ENCODE assay signal across 37 mouse cellular contexts in genomic region chr14:52083083-52083482, GRCm38 (mm10). TPM values are rescaled to one million over a fixed set of nuclear protein-coding genes. Genes with fewer than 3 reads are reported as not detected.
A peak's percentile ranks its signal among the peaks of the same experiment; 100 is the strongest.
DNase-seq lines count a peak whose midpoint lies in the region; ATAC-seq and TF ChIP-seq lines count a peak whose summit lies in the region.
"Had no signal": no experiment of that assay in that cellular context is flagged by ENCODE, and none has a peak within 500 bp of the region (broad histone marks: within the 10 kb centered on the region; RNA-seq: fewer than 3 reads in every experiment).

No protein-coding gene starts in this region.

- DNase-seq in CH12.LX (ENCODE audit: extremely low read depth): no peak
- no peak for DNase-seq in left cerebral cortex, adult 18-20 months (ENCODE audit: low spot score in 2 of 2)
- DNase-seq in adrenal gland, adult 2 months: no peak
- DNase-seq: adrenal gland, postnatal 14 days; cerebellum, adult 11 months; cerebellum, adult 2 months; cerebellum, adult 9-11 months; cerebellum, postnatal 25 days; embryo, embryonic 11 days; gastrocnemius, postnatal 25 days; heart, adult 2 months; heart, postnatal 14 days; heart, postnatal 4 days had no signal

- no peak overlapping the region for H3K27ac ChIP-seq in CH12.LX (ENCODE audit: insufficient read depth, low read depth)
- H3K27ac ChIP-seq in intestine, postnatal 0 days (ENCODE audit: low read depth, low read length): no peak overlapping the region
- H3K27ac ChIP-seq: embryonic facial prominence, embryonic 10.5 days; embryonic facial prominence, embryonic 13.5 days; forebrain, embryonic 12.5 days; forebrain, embryonic 15.5 days; heart, adult 2 months; heart, embryonic 10.5 days; heart, embryonic 13.5 days; hindbrain, embryonic 14.5 days; hindbrain, postnatal 0 days had no signal

- no peak for TF ChIP-seq RAD21 in CH12.LX (IDR thresholded peaks at IDR 0.05; ENCODE audit: low read depth, low read length)

- H3K27me3 ChIP-seq in CH12.LX (replicated peaks): no peaks in the 10 kb centered on the region
- no peaks in the 10 kb centered on the region for H3K27me3 ChIP-seq in intestine, postnatal 0 days (replicated peaks; ENCODE audit: control insufficient read depth, insufficient read depth, low read length)
- H3K27me3 ChIP-seq: embryonic facial prominence, embryonic 13.5 days; forebrain, embryonic 12.5 days; forebrain, embryonic 15.5 days; heart, embryonic 13.5 days; Patski had no signal

- peaks cover 0 to 17% of the 10 kb centered on the region in 2 experiments; a peak in 1 of 4 replicates for H3K4me1 ChIP-seq in CH12.LX (ENCODE audit: control insufficient read depth in 1 of 2, insufficient read depth in 2 of 2)
- H3K4me1 ChIP-seq in intestine, postnatal 0 days (replicated peaks; ENCODE audit: control insufficient read depth, insufficient read depth, low read length): no peaks in the 10 kb centered on the region
- H3K4me1 ChIP-seq: embryonic facial prominence, embryonic 10.5 days; embryonic facial prominence, embryonic 13.5 days; forebrain, embryonic 12.5 days; forebrain, embryonic 15.5 days; heart, embryonic 10.5 days; heart, embryonic 13.5 days had no signal

- TF ChIP-seq POLR2A in CH12.LX (IDR thresholded peaks at IDR 0.05; ENCODE audit: low read depth, low read length): no peak

- H3K4me2 ChIP-seq in CH12.LX (ENCODE audit: insufficient read depth, low read depth, poor library complexity, severe bottlenecking): no peak overlapping the region
- H3K4me2 ChIP-seq in intestine, postnatal 0 days (replicated peaks; ENCODE audit: low read depth): no peak overlapping the region
- H3K4me2 ChIP-seq: embryonic facial prominence, embryonic 13.5 days; forebrain, embryonic 12.5 days; forebrain, embryonic 15.5 days; heart, embryonic 13.5 days; hindbrain, embryonic 14.5 days had no signal

- no peak for TF ChIP-seq EP300 in CH12.LX (IDR thresholded peaks at IDR 0.05; ENCODE audit: low read length)

- H3K9me3 ChIP-seq in CH12.LX (replicated peaks; ENCODE audit: low read length): no peaks in the 10 kb centered on the region
- H3K9me3 ChIP-seq in intestine, postnatal 0 days (ENCODE audit: control insufficient read depth): no peaks in the 10 kb centered on the region
- H3K9me3 ChIP-seq: embryonic facial prominence, embryonic 10.5 days; embryonic facial prominence, embryonic 13.5 days; forebrain, embryonic 12.5 days; forebrain, embryonic 15.5 days; heart, embryonic 10.5 days; heart, embryonic 13.5 days had no signal

- peak; percentile 87 for ATAC-seq in granulocyte monocyte progenitor cell, adult 5-6 weeks (replicated peaks; ENCODE audit: poor library complexity, severe bottlenecking)
- ATAC-seq in neutrophil, adult 5-6 weeks (ENCODE audit: extremely low read depth, insufficient number of reproducible peaks, low FRiP score, poor library complexity, severe bottlenecking): 0 out of 2 replicates have a peak, but pooled peaks have one; percentile 19
- ATAC-seq in intestine, postnatal 0 days: no peak
- ATAC-seq: CD4-positive, CD25-positive, alpha-beta regulatory T cell, adult 4 months; forebrain, embryonic 15.5 days; hindbrain, postnatal 0 days; inflammation-experienced regulatory T-cells, adult 6 months; Patski had no signal

- no peak overlapping the region for H3K4me3 ChIP-seq in CH12.LX (replicated peaks in 1 of 3; ENCODE audit: low read depth in 2 of 3, low read length in 2 of 3, poor library complexity in 1 of 3)
- no peak overlapping the region for H3K4me3 ChIP-seq in intestine, postnatal 0 days (ENCODE audit: low read depth, low read length)
- H3K4me3 ChIP-seq: embryonic facial prominence, embryonic 10.5 days; embryonic facial prominence, embryonic 13.5 days; erythroblast, embryonic 14.5 days; forebrain, embryonic 12.5 days; forebrain, embryonic 15.5 days; heart, adult 2 months; heart, embryonic 10.5 days; heart, embryonic 13.5 days had no signal

- no peak overlapping the region for H3K9ac ChIP-seq in CH12.LX (ENCODE audit: insufficient read depth, low read depth)
- no peak overlapping the region for H3K9ac ChIP-seq in intestine, postnatal 0 days (ENCODE audit: low read depth, low read length)
- H3K9ac ChIP-seq: embryonic facial prominence, embryonic 13.5 days; forebrain, embryonic 12.5 days; forebrain, embryonic 15.5 days; heart, embryonic 13.5 days; hindbrain, embryonic 14.5 days had no signal

- TF ChIP-seq CTCF in CH12.LX (conservative IDR thresholded peaks at IDR 0.05 in 1 of 2, IDR thresholded peaks at IDR 0.05 in 1 of 2; ENCODE audit: low read depth in 2 of 2, low read length in 2 of 2): no peak
- TF ChIP-seq CTCF in intestine, postnatal 0 days (IDR thresholded peaks at IDR 0.05; ENCODE audit: low read depth): no peak

- dilution Hi-C loops in CH12.LX (cut with MboI; ENCODE audit: extremely low pct_ligation_motif_present, extremely low pct_unique_long_range_greater_than_20kb, low sequenced_read_pairs): no loop called here

- in situ Hi-C loops in CH12.LX (cut with MboI; ENCODE audit: low pct_ligation_motif_present, low pct_unique_long_range_greater_than_20kb, low sequenced_read_pairs): no loop called here

- peaks cover 63% of the 10 kb centered on the region for H3K79me2 ChIP-seq in CH12.LX (replicated peaks; ENCODE audit: control insufficient read depth, extremely low read depth, insufficient read depth, poor library complexity, severe bottlenecking)

- peaks cover 44 to 85% of the 10 kb centered on the region in 2 experiments for H3K36me3 ChIP-seq in CH12.LX (replicated peaks in 1 of 2; ENCODE audit: control insufficient read depth in 1 of 2, insufficient read depth in 1 of 2, low read length in 1 of 2)
- H3K36me3 ChIP-seq in intestine, postnatal 0 days (ENCODE audit: control insufficient read depth, insufficient read depth): peaks cover 59% of the 10 kb centered on the region

TF ChIP-seq in CH12.LX, 34 proteins besides CTCF, POLR2A, EP300 and RAD21:
- TF ChIP-seq ZNF384 (IDR thresholded peaks at IDR 0.05; ENCODE audit: low read depth, low read length) (peak; percentile 55), ZC3H11A (IDR thresholded peaks at IDR 0.05; ENCODE audit: low read depth, low read length) (no peak), PAX5 (IDR thresholded peaks at IDR 0.05; ENCODE audit: low read length) (no peak)

RNA-seq across cellular contexts. Expression of gene Hnrnpc, which starts 20.7 kb away (rescaled TPM):
- 274 and 325 TPM in 2 replicates for total RNA-seq in CH12.LX (2012; rRNA removed)
- total RNA-seq in CH12.LX (2014; rRNA removed): 370 and 375 TPM in 2 replicates
- 813 and 876 TPM in 2 replicates for polyA plus RNA-seq in CH12.LX (2012; ENCODE audit: insufficient read length, low read depth)
- 362 and 404 TPM in 2 replicates for total RNA-seq in granulocyte monocyte progenitor cell, adult 5-6 weeks (2014; fragmentation: Nextera tagmentation)
- 637 and 667 TPM in 2 replicates for total RNA-seq in granulocyte monocyte progenitor cell, adult 5-6 weeks (2017)
- total RNA-seq in neutrophil, adult 5-6 weeks (2017): 397 and 426 TPM in 2 replicates
- polyA plus RNA-seq in intestine, postnatal 0 days (2015; fragmentation: Nextera tagmentation; extraction: Ambion mirVana): 153 and 163 TPM in 2 replicates
- total RNA-seq in left cerebral cortex, adult 18-20 months (2021): 100 to 1,000 TPM; 238 to 239 TPM
- 100 to 1,000 TPM; 240 to 298 TPM for total RNA-seq in adrenal gland, adult 2 months (2021)
- 24.4 and 40.6 TPM in 2 replicates for polyA plus RNA-seq in adrenal gland, adult 2 months (2012; rRNA removed)

RNA-seq across cellular contexts. Expression of gene Rpgrip1, which starts 27.4 kb away (rescaled TPM):
- 12.0 and 15.0 TPM in 2 replicates for total RNA-seq in CH12.LX (2012; rRNA removed)
- total RNA-seq in CH12.LX (2014; rRNA removed): 6.7 and 7.3 TPM in 2 replicates
- polyA plus RNA-seq in CH12.LX (2012; ENCODE audit: insufficient read length, low read depth): 33.7 and 41.8 TPM in 2 replicates
- total RNA-seq in granulocyte monocyte progenitor cell, adult 5-6 weeks (2014; fragmentation: Nextera tagmentation): 7.4 and 10.8 TPM in 2 replicates
- 4.5 and 4.8 TPM in 2 replicates for total RNA-seq in granulocyte monocyte progenitor cell, adult 5-6 weeks (2017)
- total RNA-seq in neutrophil, adult 5-6 weeks (2017): 42.0 and 46.1 TPM in 2 replicates
- polyA plus RNA-seq in intestine, postnatal 0 days (2015; fragmentation: Nextera tagmentation; extraction: Ambion mirVana): 23.2 and 24.4 TPM in 2 replicates
- 1 to 10 TPM; 1.7 to 1.8 TPM for total RNA-seq in left cerebral cortex, adult 18-20 months (2021)
- 1 to 10 TPM in 1 of 2 experiments, under 1 TPM in 1; 0.26 to 1.2 TPM for total RNA-seq in adrenal gland, adult 2 months (2021)
- 0.33 and 0.55 TPM in 2 replicates for polyA plus RNA-seq in adrenal gland, adult 2 months (2012; rRNA removed)
- total RNA-seq: gastrocnemius, adult 8-10 months; gastrocnemius, postnatal 25 days had no signal
- polyA plus RNA-seq: erythroblast, embryonic 14.5 days had no signal

RNA-seq across cellular contexts. Expression of gene Olfr221, which starts 40.8 kb away (rescaled TPM):
- total RNA-seq in CH12.LX (2012; rRNA removed) (not detected in 2 replicates), CH12.LX (2014; rRNA removed) (not detected in 2 replicates)
- polyA plus RNA-seq in CH12.LX (2012; ENCODE audit: insufficient read length, low read depth): not detected in 2 replicates
- not detected in 2 replicates for total RNA-seq in granulocyte monocyte progenitor cell, adult 5-6 weeks (2014; fragmentation: Nextera tagmentation)
- not detected in 2 replicates for total RNA-seq in granulocyte monocyte progenitor cell, adult 5-6 weeks (2017)
- not detected in 2 replicates for total RNA-seq in neutrophil, adult 5-6 weeks (2017)
- not detected in 2 replicates for polyA plus RNA-seq in intestine, postnatal 0 days (2015; fragmentation: Nextera tagmentation; extraction: Ambion mirVana)
- total RNA-seq in left cerebral cortex, adult 18-20 months (2021): not detected
- total RNA-seq in adrenal gland, adult 2 months (2021): not detected
- polyA plus RNA-seq in adrenal gland, adult 2 months (2012; rRNA removed): not detected in 2 replicates
- total RNA-seq: adrenal gland, adult 18-20 months; adrenal gland, postnatal 14 days; adrenal gland, postnatal 4 days; ES-E14; gastrocnemius, adult 8-10 months; gastrocnemius, postnatal 25 days; heart, adult 2 months; heart, postnatal 14 days; heart, postnatal 4 days; hindbrain, postnatal 0 days had no signal
- polyA plus RNA-seq: C2C12; CD4-positive, CD25-positive, alpha-beta regulatory T cell, adult 4 months; cortical plate, adult 2 months; embryonic facial prominence, embryonic 10.5 days; embryonic facial prominence, embryonic 13.5 days; erythroblast, embryonic 14.5 days; forebrain, embryonic 12.5 days; forebrain, embryonic 15.5 days; gonadal fat pad, adult 2 months; heart, adult 2 months; heart, embryonic 10.5 days; heart, embryonic 13.5 days; heart, embryonic 16.5 days; hindbrain, embryonic 11.5 days; hindbrain, embryonic 14.5 days; hindbrain, postnatal 0 days; inflammation-experienced regulatory T-cells, adult 6 months; Patski had no signal
